Mouse (Mus musculus): ENCODE measurements around the gene Klf6.

The Klf6 gene

GRCm38 (mm10) chr13:5899641-5900040 is 38.4 kb downstream of the Klf6 start:
- DNase-seq (ENCODE audit: low spot score), result no peak

- no peak for DNase-seq (ENCODE audit: low spot score)
Measured at GRCm38 (mm10) chr13:5913201-5913600, 51.9 kb downstream of the Klf6 start.

- no peak for DNase-seq (ENCODE audit: low spot score)
Measured at GRCm38 (mm10) chr13:5917360-5917759, 56.1 kb downstream of the Klf6 start.

GRCm38 (mm10) chr13:5919966-5920365 is 58.7 kb downstream of the Klf6 start:
- no peak for DNase-seq (ENCODE audit: low spot score)
